Mouse (Mus musculus): ENCODE results near the gene Fibp. TPM values are rescaled to one million over a fixed set of nuclear protein-coding genes. Genes with fewer than 3 reads are reported as not detected.

Fibp gene
- polyA plus RNA-seq, 2 experiments: 113 to 139 TPM

DNA sequence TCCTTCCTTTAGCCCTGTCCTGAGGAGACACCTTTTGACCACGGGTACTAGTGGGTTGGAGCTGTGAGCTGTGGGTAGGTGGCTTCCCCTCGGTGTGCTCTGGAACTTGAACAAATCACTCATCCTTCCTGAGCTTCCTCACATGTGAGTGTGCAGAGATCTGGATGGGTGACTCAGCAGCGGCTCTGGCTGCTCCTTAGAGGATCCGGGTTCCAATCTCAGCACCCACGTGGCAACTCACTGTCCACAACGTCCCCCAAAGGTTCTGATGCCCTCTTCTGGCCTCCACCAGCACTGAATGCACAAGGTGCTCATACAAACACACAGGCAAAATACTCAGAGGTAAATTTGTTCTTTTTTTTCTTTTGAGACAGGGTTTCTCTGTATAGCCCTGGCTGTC is 8.6 kb upstream of the Fibp start:
- TF ChIP-seq POLR2A (IDR thresholded peaks at IDR 0.05; ENCODE audit: borderline replicate concordance, extremely low read depth, insufficient read depth, insufficient read length): no peak
- 84% methylated on average over 6 of the region's 6 CpGs for WGBS
- Histone ChIP-seq H3K4me3 (replicated peaks; ENCODE audit: low read length) (no peak overlapping the region), H3K27me3 (ENCODE audit: control insufficient read depth, insufficient read depth, low read length) (peaks cover 30% of the 10 kb centered on the region), H3K27ac (replicated peaks; ENCODE audit: low read depth, low read length) (no peak overlapping the region), H3K9me3 (ENCODE audit: control insufficient read depth, low read length) (no peaks in the 10 kb centered on the region), H3K4me2 (replicated peaks; ENCODE audit: low read depth, low read length, severe bottlenecking) (no peak overlapping the region), H3K9ac (ENCODE audit: low read depth, low read length, severe bottlenecking) (no peak overlapping the region), H3K4me1 (ENCODE audit: control insufficient read depth, insufficient read depth, low read length) (peaks cover 18% of the 10 kb centered on the region), H3K36me3 (ENCODE audit: control insufficient read depth, insufficient read depth, low read length) (peaks cover 10% of the 10 kb centered on the region)
- DNase-seq (ENCODE audit: low spot score) (no peak), ATAC-seq (ENCODE audit: low FRiP score, low read depth) (no peak)

DNA sequence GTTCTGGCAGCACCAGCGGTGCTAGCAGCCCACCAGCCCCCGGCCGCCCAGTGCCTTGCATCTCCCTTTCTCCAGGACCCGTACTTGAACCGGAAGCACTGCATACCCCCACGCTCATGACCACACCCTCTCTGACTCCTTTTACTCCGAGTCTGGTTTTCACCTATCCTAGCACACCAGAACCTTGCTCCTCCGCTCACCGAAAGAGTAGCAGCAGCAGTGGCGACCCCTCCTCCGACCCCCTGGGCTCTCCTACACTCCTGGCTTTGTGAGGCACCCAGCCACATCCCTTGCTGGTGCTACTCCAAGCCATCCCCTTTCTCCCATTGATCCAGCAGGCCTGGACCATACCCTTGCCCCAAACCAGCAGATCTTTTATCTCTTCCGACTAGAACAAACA is 5.4 kb upstream of the Fibp start:
- no peak overlapping the region for H3K27ac ChIP-seq (replicated peaks; ENCODE audit: low read depth, low read length)
- H3K9ac ChIP-seq (ENCODE audit: low read depth, low read length, severe bottlenecking): 0 out of 2 replicates have a peak overlapping the region, but pooled peaks have one; percentile 12
- H3K27me3 ChIP-seq (ENCODE audit: control insufficient read depth, insufficient read depth, low read length): no peaks in the 10 kb centered on the region
- H3K4me1 ChIP-seq (ENCODE audit: control insufficient read depth, insufficient read depth, low read length): peaks cover 17% of the 10 kb centered on the region
- peaks cover 10% of the 10 kb centered on the region for H3K36me3 ChIP-seq (ENCODE audit: control insufficient read depth, insufficient read depth, low read length)
- 83% methylated on average over 12 of the region's 12 CpGs for WGBS
- H3K4me3 ChIP-seq (replicated peaks; ENCODE audit: low read length): 0 out of 2 replicates have a peak overlapping the region, but pooled peaks have one; percentile 62
- TF ChIP-seq POLR2A (IDR thresholded peaks at IDR 0.05; ENCODE audit: borderline replicate concordance, extremely low read depth, insufficient read depth, insufficient read length): no peak
- H3K9me3 ChIP-seq (ENCODE audit: control insufficient read depth, low read length): no peaks in the 10 kb centered on the region
- DNase-seq (ENCODE audit: low spot score) (no peak), ATAC-seq (ENCODE audit: low FRiP score, low read depth) (no peak)
- peak overlapping the region; percentile 98; the same call in 1 of the 2 replicates for H3K4me2 ChIP-seq (replicated peaks; ENCODE audit: low read depth, low read length, severe bottlenecking)

DNA sequence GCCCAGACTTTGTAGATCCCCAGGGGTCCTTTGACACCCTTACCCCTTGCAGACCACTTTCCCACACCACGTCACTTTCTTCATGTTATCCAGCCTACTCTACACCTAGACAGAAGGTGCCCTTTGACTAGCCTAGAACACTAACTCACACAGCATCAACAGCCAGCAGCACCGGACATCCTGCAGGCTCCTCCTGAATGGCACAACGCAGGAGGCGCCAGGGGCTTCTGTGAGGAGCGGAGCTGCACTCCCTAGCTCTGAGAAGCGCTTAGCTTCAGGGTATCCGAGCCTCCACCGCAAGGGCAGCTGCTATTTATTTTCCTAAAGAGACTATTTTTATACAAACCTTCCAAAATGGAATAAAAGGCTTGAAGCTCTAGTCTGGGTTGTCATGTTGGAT is 4.8 kb upstream of the Fibp start:
- no peak overlapping the region for H3K9ac ChIP-seq (ENCODE audit: low read depth, low read length, severe bottlenecking)
- H3K27me3 ChIP-seq (ENCODE audit: control insufficient read depth, insufficient read depth, low read length): no peaks in the 10 kb centered on the region
- ATAC-seq (ENCODE audit: low FRiP score, low read depth): no peak
- DNase-seq (ENCODE audit: low spot score): no peak
- H3K4me1 ChIP-seq (ENCODE audit: control insufficient read depth, insufficient read depth, low read length): peaks cover 19% of the 10 kb centered on the region
- TF ChIP-seq POLR2A (IDR thresholded peaks at IDR 0.05; ENCODE audit: borderline replicate concordance, extremely low read depth, insufficient read depth, insufficient read length): no peak
- 72% methylated on average over 8 of the region's 8 CpGs for WGBS
- H3K9me3 ChIP-seq (ENCODE audit: control insufficient read depth, low read length): no peaks in the 10 kb centered on the region
- peak overlapping the region; percentile 62 for H3K4me3 ChIP-seq (replicated peaks; ENCODE audit: low read length)
- no peak overlapping the region for H3K27ac ChIP-seq (replicated peaks; ENCODE audit: low read depth, low read length)
- H3K36me3 ChIP-seq (ENCODE audit: control insufficient read depth, insufficient read depth, low read length): peaks cover 10% of the 10 kb centered on the region
- H3K4me2 ChIP-seq (replicated peaks; ENCODE audit: low read depth, low read length, severe bottlenecking): peak overlapping the region; percentile 98

DNA sequence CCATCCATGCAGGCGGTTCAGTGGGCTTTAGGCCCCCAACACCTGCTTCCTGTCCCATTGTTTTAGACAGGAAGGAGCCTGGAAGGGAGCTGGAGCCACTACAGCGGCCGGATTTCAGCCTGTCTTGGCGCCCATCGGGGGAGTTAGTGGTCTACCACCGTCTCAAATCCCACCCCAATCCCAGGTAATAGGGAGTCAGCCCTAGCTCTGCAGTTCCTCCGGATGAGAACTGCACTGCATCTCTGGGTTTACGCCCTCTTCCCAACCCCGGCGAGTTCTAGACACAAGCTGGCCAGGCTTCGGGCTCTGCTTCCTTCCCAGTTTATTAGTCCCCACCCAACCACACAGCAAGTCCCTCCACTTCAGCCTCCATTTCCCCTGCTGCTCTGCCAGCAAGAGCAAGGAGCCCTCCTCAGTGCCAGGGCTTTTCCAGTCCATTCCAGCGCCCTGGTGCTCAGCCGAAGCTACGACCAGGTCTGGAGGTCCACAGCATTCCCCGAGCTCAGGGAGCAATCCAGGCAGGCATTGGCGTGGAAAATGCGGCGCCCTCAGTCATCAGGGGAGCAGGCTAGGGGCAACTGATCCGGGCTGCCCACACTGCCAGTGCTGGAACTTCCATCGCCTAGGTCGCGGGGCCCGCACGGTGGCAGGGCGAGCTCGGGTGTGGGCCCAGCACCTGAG is 4.0 kb upstream of the Fibp start:
- DNase-seq (ENCODE audit: low spot score): no peak
- ATAC-seq (ENCODE audit: low FRiP score, low read depth): no peak

DNA sequence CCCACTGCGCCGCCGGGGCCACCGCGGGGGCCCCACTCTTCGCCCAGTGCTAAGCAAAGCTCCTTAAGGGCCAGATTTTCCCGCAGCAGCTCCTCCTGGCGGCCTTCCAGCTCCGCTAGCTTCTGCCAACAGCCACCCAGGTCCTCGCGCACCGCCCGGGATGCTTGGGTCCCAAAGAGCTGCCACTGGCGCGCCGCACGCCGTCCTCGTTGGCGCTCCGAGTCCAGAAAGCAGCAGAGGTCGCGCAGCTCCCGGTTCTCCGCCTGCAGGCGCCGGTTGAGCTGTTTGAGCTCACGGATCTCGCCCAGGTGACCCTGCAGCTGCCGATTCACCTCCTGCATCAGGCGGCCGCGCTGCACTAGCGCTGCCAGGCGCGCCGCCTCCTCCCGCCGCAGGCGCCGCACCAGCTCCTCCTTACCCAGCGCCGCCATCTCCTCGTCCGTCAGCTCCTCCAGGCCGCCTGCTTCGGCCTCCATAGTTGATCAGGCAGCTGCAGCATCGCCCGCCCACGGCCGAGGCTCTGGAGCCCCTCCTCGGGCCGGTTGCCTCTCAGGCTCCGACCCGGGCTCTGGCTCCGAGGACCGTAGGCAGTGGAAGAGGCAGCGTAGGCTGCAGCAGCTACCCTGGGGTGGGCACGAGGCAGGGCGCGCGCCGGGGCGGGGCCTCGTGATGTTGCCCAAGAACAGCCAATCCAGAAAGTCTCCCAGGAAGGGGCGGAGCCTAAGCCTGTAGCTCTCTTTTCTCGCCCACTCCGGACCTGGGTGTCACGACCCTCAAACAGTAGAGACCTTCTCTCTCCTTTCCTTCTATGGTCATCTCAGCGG is 3.3 kb upstream of the Fibp start:
- H3K9me3 ChIP-seq (ENCODE audit: control insufficient read depth, low read length): no peaks in the 10 kb centered on the region
- under 1% methylated on average over 68 of the region's 70 CpGs for whole genome bisulfite sequencing
- peak overlapping the region; percentile 62 for H3K4me3 ChIP-seq (replicated peaks; ENCODE audit: low read length)
- no peaks in the 10 kb centered on the region for H3K27me3 ChIP-seq (ENCODE audit: control insufficient read depth, insufficient read depth, low read length)
- H3K36me3 ChIP-seq (ENCODE audit: control insufficient read depth, insufficient read depth, low read length): peaks cover 16% of the 10 kb centered on the region
- peak overlapping the region; percentile 70 for H3K27ac ChIP-seq (replicated peaks; ENCODE audit: low read depth, low read length)
- TF ChIP-seq POLR2A (IDR thresholded peaks at IDR 0.05; ENCODE audit: borderline replicate concordance, extremely low read depth, insufficient read depth, insufficient read length): peak; percentile 85
- DNase-seq (ENCODE audit: low spot score) (peak; percentile 93), ATAC-seq (ENCODE audit: low FRiP score, low read depth) (peak; percentile 90)
- peak overlapping the region; percentile 60 for H3K9ac ChIP-seq (ENCODE audit: low read depth, low read length, severe bottlenecking)
- H3K4me1 ChIP-seq (ENCODE audit: control insufficient read depth, insufficient read depth, low read length): peaks cover 26% of the 10 kb centered on the region
- peak overlapping the region; percentile 98 for H3K4me2 ChIP-seq (replicated peaks; ENCODE audit: low read depth, low read length, severe bottlenecking)

More for the DNA sequence above, 4.0 kb upstream of the Fibp start:
- peaks cover 23% of the 10 kb centered on the region for H3K4me1 ChIP-seq (ENCODE audit: control insufficient read depth, insufficient read depth, low read length)
- H3K27me3 ChIP-seq (ENCODE audit: control insufficient read depth, insufficient read depth, low read length): no peaks in the 10 kb centered on the region
- H3K4me2 ChIP-seq (replicated peaks; ENCODE audit: low read depth, low read length, severe bottlenecking): peak overlapping the region; percentile 98
- H3K4me3 ChIP-seq (replicated peaks; ENCODE audit: low read length): peak overlapping the region; percentile 62
- H3K9me3 ChIP-seq (ENCODE audit: control insufficient read depth, low read length): no peaks in the 10 kb centered on the region
- H3K9ac ChIP-seq (ENCODE audit: low read depth, low read length, severe bottlenecking): peak overlapping the region; percentile 60
- TF ChIP-seq POLR2A (IDR thresholded peaks at IDR 0.05; ENCODE audit: borderline replicate concordance, extremely low read depth, insufficient read depth, insufficient read length): no peak
- H3K36me3 ChIP-seq (ENCODE audit: control insufficient read depth, insufficient read depth, low read length): peaks cover 10% of the 10 kb centered on the region
- H3K27ac ChIP-seq (replicated peaks; ENCODE audit: low read depth, low read length): peak overlapping the region; percentile 70
- 1% methylated on average over 26 of the region's 26 CpGs for WGBS
